Mouse (Mus musculus): Measurements from ENCODE around the gene Gm9.

GRCm38 (mm10) chrX:37161169-37161568 is 49.7 kb downstream of the Gm9 start:
- no peak for TF ChIP-seq GATA1 (IDR thresholded peaks at IDR 0.05; ENCODE audit: borderline replicate concordance, low read length)
- no peak for TF ChIP-seq FLI1 (IDR thresholded peaks at IDR 0.05; ENCODE audit: low read length)

Measured in megakaryocyte, embryonic 14.5 days (primary cell).